Mouse (Mus musculus) urinary bladder, postnatal 25 days (tissue): ENCODE data around the gene Gpr108.

Experiments
- DNase-seq: peaks from one replicate; pipeline ENCODE4 v3.0.0; 2022; ENCODE audit warnings: low spot score

Gpr108 gene

DNA sequence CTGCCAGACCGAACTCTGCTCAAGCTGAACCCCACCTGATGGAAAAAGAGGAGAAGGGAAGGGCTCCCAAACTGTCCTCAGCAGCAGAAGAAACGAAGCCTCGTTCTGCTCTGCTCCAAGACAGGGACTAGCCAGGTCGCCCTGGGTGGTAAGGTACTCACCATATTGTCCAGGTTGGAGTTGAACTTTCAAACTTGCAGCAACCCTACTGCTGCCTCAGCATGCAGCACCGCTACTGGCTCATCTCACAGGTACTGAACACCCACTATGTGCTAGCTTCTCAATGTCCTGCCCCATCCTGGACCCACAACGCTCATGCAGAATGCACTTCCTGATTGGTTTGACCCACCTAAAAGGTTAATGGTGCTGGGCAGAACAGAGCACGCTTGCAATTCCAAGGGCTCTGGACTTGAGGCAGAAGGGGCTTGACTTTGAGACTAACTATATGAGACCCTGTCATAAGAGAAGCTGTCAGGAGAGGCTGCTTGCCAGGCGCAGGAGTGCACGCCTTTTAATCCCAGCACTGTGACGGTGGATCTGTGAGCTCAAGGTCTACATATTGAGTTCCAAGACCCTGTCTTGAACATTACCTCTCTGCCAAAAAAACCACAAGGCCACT lies 2.8 kb downstream of the Gpr108 start:
- no peak for DNase-seq

DNA sequence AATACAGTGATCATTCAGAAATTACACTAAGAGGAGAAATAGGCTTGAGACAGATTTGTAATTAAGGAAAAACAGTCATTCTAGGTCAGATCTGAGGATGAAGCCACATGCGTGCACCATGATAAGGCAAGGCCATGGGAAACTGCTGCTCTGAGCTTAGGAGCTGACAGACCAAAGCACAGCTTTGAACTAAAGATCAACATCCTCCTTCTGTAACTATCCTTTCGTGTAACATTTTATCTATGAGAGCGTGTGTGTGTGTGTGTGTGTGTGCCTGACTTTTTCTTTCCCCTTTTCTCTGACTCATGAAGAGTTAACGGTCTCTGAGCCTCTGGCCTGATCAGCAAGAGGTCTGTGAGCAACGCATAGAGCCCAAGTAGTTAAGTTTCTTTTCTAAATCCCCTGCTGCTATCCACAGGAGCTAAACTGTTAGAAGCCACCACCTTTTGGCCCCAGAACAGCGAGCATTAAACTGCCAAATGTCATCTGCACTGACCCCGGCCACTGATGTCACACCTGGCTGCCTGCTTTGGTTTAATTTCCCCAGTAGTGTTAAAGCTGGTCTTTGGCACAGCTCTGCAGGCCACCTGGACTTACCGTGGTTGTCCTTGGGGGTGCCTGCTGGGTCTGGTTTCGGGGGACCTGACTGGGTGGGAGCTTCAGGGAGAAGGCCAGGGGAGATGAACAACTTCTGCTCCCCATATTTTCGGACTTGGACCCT lies 4.4 kb downstream of the Gpr108 start:
- DNase-seq, result no peak

DNA sequence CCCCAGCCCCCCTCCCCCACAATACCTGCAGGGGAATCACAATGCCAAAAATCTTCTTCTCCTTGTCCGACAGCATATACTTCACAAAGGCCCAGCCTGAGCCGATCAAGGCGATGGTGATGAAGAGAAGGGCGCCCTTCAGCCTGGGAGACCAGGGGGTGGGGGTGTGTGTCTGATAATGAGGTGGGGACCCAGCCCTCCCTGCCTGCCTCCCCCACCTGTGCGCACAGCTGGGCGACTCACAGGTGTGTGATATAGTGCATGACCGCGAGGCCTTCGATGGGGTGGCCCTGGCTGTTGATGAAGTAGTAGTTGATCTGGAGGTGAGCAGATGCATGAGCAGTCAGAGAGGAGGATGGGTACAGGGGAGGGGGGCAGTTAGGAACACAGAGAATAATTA lies 11.1 kb downstream of the Gpr108 start:
- DNase-seq, result no peak

DNA sequence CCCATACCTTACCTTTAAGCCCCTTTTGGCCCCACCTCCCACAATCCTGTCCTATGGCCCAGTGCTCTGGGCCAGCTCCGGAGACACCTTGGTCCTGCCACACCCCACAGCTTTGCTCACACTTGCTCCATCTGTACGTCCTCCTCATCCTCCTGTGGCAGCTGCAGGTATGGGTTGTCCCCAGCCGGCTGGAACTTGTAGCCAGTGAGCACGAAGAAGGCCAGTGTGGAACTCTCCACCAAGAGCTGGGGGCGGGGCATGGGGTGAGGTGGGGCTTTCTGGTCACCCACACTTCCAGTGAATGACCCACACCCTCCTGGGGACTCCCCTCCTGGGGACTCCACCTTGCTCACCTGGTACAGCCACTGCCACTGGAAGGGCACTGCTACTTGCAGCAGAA lies 12.4 kb downstream of the Gpr108 start:
- no peak for DNase-seq

DNA sequence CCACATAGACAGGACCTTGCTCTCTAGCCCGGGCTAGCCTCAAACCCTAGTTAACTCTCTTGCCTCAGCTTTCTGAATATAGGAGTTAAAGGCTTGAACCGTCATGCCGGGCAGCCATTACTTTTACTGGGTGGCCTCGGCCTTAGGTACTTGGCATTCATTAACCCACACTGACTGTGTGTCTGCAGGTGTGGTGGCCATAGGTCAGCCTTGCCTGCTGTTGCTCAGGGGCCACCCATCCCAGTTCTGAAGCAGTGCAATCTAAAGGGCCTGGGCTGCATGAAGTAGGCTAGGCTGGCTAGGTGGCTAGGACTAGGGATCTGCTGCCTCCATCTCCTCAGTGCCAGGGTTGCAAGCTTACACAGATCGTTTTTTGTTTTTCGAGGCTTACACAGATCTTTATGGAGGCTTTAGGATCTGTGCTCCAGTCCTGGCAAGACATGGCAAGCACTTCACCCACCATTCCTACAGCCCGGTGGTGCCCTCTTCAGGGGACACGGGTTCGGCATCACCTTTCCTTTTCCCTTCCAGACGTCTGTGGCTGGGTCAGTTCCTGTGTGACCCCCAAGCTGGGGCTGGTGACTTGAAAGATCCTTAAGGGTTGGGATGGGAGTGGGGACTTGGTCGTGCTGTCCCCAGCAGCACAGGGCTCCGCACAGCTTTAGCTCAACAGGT lies 13.9 kb downstream of the Gpr108 start:
- no peak for DNase-seq

DNA sequence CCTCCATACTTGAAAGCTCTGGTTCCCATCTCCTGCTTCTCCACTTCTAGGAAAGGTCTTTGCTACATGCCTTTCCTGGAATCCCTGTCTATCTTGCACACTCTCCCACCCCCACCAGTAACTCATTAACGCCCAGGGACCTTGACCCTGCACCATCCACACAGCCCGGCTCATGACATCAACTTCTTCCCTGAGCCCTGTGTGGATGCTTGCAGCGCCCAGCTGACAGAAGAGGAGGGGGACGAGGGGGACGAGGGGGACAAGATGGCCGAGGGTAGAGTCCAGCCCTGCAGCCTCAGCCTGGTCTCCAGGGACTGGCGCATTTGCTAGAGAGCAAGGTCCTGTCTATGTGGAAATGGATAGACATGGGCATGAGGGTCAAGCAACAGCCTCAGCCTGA lies 15.2 kb downstream of the Gpr108 start:
- DNase-seq, result no peak

DNA sequence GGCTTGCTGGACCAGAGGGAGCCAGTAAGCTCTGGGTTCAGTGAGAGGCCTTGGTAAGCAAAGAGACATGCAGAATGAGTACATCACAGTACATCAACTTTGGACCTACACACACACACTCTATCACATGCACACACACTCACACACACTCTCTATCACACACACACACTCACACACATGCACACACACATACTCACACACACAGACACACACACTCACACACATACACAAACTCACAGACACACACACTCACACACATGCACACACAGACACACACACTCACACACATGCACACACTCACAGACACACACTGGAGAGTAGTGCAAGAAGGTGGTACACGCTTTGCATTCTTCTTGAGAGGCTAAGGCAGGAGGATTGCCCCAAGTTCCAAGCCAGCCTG lies 16.0 kb downstream of the Gpr108 start:
- no peak for DNase-seq

DNA sequence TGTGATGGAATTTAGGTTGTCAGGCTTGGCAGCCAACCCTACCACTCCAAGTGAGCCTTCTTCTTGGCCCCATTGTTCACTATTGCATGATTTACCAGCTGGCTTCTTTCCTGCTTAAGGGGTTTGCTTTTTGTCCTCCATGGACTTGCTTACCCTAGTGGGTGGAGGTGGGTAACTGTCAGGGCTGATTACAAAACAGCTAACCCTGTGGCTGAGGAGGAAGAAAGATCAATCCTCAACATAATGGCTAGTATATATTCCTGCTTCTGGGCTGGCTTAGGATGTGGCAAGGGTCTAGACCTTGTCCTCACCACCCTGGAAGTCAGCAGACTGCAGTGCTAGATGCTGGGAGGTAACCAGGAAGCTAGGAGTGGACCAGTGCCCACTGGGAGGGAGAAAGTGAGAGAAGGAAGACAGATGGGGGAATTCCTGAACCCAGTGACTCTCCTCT lies 16.9 kb downstream of the Gpr108 start:
- no peak for DNase-seq

DNA sequence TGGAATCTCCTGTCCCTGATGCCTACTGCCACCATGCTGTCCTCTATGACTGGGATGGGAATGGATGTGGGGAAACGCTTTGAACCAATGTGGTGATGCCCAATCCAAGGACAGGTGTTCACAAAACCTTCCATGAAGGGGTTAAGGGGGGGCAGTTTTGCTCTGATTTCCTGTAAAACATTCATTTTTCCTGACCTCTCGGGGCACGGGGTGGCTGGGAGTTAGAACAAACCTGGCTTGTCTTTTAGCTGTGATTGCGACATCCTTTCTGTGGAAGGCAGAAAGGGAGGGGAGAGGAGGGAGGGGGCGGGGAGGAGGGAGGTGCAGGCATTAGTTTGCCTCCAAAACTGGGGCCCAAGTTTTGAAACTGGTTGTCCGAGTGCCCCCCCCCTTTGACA lies 17.5 kb downstream of the Gpr108 start:
- no peak for DNase-seq

DNA sequence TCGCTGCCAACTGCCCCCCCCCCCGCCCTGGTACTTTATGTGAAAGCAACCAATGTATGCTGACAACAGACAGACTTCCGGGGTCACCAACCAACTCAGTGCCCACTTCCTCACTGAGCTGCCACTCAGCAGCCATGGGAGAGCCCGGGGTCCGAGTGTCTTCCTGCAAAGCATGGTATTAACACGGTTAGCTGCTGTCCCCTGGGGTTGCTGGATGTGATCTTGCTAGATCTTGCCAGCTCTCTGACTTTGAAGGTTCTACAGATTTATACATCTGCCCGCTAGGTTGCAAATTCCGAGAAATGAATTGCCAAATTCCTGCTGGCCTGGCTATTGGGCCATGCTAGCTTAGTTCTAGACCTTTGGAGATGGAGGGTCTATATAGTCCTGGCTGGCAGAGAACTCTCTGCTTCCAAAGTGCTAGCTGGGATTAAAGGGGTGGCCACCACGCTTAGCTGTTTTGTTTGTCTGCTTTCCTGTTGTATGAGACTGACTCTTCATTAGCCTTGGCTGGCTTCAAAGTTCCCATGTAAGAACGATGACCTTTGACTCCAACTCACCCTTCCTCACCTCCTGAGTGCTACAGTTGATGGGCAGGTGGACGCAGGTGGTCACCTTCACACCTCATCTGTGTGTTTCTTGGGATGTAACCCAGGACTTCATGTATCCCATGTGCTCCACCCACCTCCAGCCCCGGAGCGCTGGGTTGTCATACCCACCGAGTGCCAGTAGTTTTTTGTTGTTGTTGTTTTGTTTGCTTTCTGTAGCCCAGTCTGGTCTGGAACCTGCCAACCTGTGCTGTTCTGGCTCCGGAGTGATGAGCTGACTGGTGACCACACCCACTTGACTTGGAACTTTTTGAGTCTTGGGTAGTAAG lies 18.2 kb downstream of the Gpr108 start:
- DNase-seq, result no peak

DNA sequence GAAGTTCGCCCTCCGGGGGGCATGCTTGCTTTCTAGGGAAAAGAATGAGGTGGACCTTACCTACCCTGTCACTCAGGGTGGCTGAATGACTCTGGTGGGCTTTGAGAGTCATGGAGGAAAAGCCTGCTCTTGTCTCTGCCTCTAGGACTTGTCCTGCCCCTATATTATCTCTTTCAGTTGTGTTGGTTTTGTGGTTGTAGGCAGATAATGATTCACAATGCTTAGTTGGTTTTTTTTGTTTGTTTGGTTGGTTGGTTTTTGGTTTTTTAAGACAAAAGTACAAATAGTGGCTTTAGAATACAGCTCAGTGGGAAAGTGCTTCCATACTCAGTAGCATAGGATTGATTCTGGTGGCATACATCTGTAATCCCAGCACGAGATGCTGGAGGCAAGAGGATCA lies 19.4 kb downstream of the Gpr108 start:
- DNase-seq, result no peak

DNA sequence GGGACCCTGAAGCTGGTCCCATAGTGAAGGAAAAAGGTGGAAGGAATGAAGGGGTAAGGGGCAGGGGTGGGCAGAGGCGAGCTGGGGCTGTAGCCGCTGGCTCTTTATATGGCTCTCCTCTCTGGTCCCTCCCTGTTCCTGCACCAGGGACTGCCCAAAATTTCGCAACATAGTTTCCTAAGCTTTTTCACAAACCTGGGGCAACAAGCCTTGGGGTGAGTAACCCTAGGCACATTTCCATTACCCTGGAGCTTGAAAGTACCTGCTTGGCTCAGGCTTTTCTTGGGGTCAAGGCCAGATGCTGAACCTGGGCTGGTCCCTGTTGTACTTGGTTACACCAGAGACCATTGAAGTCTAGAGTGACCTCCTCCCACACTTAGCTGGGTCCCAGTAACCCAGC lies 20.2 kb downstream of the Gpr108 start, which contains the start of gene C3:
Gene C3 (minus strand): TSS at position 123 of the 400 bp plus-strand sequence.
- no peak for DNase-seq

DNA sequence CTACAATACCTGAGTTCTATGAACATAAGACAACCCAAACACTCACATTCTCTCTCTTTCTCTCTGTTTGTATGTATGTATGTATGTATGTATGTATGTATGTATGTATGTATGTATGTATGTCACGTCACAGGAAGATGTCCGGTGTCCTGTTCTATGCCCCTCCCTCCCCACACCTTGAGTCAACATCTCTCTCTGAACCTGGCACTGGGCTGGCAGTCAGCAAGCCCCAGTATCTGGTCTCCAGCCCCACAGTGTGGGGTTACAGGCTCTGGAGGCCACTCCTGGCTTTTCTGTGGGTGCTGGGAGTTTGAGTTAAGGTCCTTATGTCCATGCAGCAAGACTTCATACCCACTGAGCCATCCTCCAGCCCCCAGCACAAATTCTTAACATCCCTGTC lies 20.8 kb downstream of the Gpr108 start:
- DNase-seq, result no peak

DNA sequence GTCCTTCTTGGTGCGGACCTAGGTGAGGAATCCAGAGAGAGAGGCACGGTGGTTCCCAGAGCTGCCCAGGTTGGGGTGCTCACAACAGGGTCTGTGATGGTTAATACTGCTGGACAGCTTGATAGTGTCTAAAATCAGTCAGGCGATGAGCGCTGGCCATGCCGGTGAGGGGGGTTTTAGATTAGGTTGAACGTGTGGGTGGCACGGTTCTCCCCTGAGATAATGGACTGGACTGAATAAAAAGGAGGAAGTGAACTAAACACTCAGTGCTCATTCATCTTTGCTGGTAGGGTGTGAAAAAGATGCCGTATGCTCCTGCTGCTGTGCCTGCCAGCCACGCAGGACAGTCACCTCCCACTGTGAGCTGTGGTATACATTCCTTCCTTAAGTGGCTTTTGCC lies 24.9 kb downstream of the Gpr108 start:
- no peak for DNase-seq

DNA sequence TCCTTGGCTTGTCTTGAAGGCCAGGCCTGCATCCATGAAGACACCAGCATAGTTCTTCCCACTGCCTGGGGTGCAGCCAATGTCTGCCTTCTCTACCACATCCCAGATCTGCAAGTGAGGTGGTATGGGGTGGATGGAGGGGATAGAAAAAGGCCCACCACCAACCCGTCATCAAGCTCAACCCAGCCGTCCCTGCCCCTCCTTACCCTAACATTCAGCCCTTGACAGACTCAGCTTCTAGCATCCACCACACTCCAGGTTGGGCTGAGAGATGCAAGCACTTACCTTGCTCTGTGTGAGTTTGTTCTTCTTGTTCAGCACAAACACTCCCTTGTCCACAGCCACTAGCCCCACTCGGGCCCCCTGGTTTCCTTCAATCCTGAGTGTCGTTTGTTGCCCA lies 26.3 kb downstream of the Gpr108 start:
- no peak for DNase-seq

DNA sequence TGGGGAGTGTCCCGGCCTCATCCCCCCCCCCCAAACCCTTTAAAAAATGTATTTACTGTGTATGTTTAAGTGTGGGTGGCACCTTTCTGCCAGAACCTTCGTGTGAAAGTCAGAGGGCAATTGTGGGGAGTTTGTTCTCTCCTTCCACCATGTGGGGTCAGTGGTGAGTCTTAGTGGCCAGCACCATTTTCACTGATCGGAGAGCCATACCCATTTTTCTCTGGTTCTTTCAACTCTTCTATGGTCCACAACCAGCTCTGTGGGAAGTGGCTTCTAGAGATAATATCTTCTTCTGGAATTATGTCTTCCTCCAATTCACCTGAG lies 28.4 kb downstream of the Gpr108 start:
- DNase-seq, result no peak

DNA sequence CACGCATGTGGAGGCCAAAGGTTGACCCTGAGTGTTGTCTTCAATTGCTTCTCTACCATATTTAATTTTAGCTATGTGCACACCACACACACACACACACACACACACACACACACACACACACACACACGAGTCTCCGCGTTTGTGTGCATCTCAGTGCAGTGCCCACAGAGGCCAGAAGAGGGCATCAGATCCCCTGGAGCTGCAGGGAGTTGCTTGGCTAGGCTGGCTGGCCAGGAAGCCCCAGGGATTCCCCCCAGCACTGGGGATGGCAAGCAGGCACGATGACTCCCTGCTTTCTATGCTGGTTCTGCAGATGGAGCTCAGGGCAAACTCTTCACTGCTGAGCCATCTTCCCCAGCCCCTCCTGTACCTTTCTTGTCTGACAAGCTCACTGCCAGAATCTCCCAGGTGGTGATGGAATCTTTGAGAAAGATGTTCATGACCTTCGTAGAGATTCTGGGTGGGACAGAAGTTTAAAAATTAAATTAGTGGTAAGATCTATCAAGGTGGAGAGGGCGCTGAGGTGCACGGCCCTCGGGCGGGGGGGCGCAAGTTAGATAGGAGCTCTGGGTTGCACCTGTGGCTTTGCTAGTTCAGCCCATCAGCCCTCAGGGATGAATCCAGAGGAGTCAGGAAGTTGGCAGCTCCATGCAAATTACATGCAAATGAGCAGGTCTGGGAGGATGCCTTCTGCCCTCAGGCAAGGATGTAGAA lies 28.9 kb downstream of the Gpr108 start:
- peak; percentile 72 for DNase-seq

DNA sequence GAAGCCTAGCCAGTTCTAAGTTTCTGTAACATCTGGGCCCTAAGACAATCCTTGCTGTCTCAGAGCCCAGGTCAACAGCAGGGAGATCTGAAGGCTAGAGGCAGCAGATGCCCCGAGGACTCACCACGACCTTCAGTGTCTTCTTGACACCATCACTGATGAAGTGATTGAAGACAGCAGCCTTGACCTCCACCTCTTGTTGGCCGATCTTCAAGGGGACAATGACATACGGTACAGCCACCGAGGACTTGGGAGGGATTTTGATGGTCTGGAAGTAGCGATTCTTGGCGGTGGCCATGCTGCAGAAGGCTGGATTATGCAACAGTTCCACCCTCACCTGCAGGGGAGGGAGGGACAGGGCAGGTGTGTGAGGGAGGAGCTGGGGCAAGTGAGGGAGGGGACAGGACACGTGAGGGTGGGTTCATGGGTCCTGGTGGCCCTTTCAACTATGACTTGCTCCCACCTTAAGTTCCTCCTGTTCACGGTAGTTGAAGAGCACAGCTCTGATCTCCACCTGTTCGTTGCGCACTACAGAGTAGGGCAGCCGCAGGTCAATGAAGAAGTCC lies 29.8 kb downstream of the Gpr108 start:
- no peak for DNase-seq

DNA sequence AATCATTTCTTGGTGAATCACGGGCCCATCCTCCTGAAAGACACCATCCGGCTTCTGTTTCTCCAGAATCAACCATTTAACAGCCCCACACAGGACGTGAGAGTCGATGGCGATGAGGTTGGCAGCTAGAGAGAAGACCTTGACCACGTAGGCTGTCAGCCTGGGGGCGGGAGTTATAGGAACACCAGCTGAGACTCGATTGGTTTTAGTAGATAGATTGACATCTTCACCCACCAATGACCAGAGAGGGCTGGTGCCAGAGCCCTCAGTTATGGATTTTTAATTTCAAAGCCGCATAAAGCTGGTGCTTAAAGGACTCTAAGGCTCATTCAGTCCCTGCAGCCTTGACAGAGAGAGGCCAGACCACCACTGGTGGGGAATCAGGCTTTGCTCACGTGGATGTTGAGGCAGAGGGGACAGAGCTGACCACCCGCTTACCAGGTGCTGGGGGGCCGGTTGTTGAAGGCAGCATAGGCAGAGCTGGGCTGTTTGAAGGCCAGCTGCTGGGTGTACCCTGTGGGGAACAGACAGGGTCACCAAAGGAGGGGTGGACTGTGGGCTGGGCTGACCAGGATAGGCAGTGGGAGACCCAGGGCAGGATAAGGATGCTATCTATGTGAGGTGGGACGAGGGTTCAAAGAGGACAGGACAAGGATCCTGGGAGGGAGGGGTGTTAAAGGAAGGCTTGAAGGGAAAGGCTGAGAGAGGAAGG lies 33.4 kb downstream of the Gpr108 start:
- DNase-seq, result no peak

DNA sequence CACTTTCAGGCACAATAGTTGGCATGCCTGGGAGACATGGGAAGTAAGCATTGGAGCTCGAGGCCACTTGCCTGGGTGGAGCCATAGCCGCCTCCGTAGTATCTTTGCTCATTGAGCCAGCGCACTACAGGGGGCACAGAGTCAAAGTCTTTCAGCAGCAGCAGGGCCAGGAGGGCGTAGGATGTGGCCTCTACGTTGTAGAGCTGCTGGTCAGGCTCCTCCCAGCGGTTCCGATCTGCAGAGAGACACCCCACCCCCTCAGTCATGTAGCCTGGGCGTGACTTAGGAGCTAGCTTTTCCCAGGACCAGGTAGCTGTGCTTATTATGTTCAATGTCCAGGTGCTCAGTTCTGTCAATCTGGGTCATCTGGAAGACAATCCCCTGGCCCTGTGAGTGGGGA lies 36.7 kb downstream of the Gpr108 start:
- DNase-seq, result no peak

DNA sequence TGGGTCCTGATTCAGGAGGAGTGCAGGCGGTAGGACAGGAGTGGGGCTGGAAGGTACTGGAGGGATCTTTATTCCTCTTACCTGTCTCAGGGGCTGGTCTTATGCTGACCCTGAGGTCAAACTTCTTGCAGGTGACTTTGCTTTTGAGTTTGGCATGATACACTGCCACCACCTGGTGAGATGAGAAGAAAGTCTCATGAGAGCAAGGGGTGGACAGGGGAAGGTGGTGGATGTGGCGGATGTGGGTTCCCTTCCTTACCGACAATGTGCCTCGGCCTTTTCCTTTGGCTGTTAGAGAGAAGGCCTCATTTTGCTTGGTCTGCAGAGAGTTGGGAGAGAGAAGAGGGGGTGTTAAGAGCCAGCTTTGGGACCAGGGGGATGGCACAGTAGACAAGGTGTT lies 38.9 kb downstream of the Gpr108 start:
- no peak for DNase-seq
